Mouse (Mus musculus) limb, embryonic 14.5 days (tissue): ENCODE data around the gene Fam172a. TPM values are rescaled to one million over a fixed set of nuclear protein-coding genes. Genes with fewer than 3 reads are reported as not detected.

ENCODE experiments used
- ATAC-seq: fragments of 200-750 bp; cut with Nextera tagmentation; 2 replicates; pipeline ENCODE4 v1.8.0; 2017; ENCODE audit warnings: low read depth, moderate number of reproducible peaks, moderate TSS enrichment; ENCODE audit not compliant: low FRiP score
- DNase-seq: peaks from one replicate; pipeline ENCODE4 v3.0.0-alpha.2; 2015; ENCODE audit warnings: low spot score
- H3K27ac ChIP-seq: fragments of 300-500 bp; sonication (generic); replicated peaks from 2 replicates; pipeline ENCODE4 v1.5.1; 2014; ENCODE audit warnings: low read depth, mild to moderate bottlenecking, low read length, moderate library complexity, mixed read lengths
- H3K27me3 ChIP-seq: fragments of 300-500 bp; sonication (generic); 2 replicates; pipeline ENCODE4 v1.6.1; 2014; ENCODE audit warnings: low read length, mixed read lengths; ENCODE audit not compliant: control insufficient read depth, insufficient read depth
- H3K36me3 ChIP-seq: fragments of 300-500 bp; sonication (generic); 2 replicates; pipeline ENCODE4 v1.6.1; 2014; ENCODE audit warnings: mild to moderate bottlenecking, low read length, moderate library complexity, mixed read lengths; ENCODE audit not compliant: control insufficient read depth, insufficient read depth
- H3K4me1 ChIP-seq: fragments of 300-500 bp; sonication (generic); 2 replicates; pipeline ENCODE4 v1.6.1; 2014; ENCODE audit warnings: antibody characterized with exemption, low read length, mixed read lengths; ENCODE audit not compliant: control insufficient read depth, insufficient read depth
- H3K4me2 ChIP-seq: fragments of 300-500 bp; sonication (generic); replicated peaks from 2 replicates; pipeline ENCODE4 v1.6.1; 2014; ENCODE audit warnings: low read depth, mild to moderate bottlenecking, low read length, moderate library complexity; ENCODE audit not compliant: severe bottlenecking
- H3K4me3 ChIP-seq: fragments of 300-500 bp; sonication (generic); replicated peaks from 2 replicates; pipeline ENCODE4 v1.5.1; 2014; ENCODE audit warnings: low read length
- H3K9ac ChIP-seq: fragments of 300-500 bp; sonication (generic); 2 replicates; pipeline ENCODE4 v1.6.1; 2014; ENCODE audit warnings: mild to moderate bottlenecking, low read depth, low read length, moderate library complexity; ENCODE audit not compliant: severe bottlenecking
- H3K9me3 ChIP-seq: fragments of 300-500 bp; sonication (generic); 2 replicates; pipeline ENCODE4 v1.6.1; 2016; ENCODE audit warnings: low read length; ENCODE audit not compliant: control insufficient read depth
- POLR2A ChIP-seq: fragments of 200-500 bp; IDR thresholded peaks from 2 replicates; pipeline ENCODE4 v1.8.0; 2012; ENCODE audit warnings: inconsistent platforms, mild to moderate bottlenecking, moderate library complexity, borderline replicate concordance; ENCODE audit not compliant: insufficient read depth, insufficient read length; ENCODE audit errors: extremely low read depth
- WGBS: fragments of 180-500 bp; shearing (Covaris S2); extraction: QIAGEN DNeasy Blood & Tissue Kit; methylation state at CpG from one replicate; pipeline ENCODE4 v1.1.7; 2014; 5-methylcytosine and 5-hydroxymethylcytosine counted together
- polyA plus RNA-seq, 2 experiments: library from polyadenylated mRNA; depleted of rRNA in 1 of 2; stranded (reverse) in 1 of 2; unstranded in 1 of 2; fragments of >200 nt; fragmentation: Nextera tagmentation in 1 of 2; extraction: Ambion mirVana in 1 of 2; gene quantifications; 2 replicates each; pipeline versions ENCODE4 v1.2.1 to v1.2.3; 2012 to 2014

Gene Fam172a
- polyA plus RNA-seq, 2 experiments = 11.5 to 32.2 TPM

- H3K4me2 ChIP-seq = no peak overlapping the region
- DNase-seq (no peak), ATAC-seq (no peak)
- TF ChIP-seq POLR2A = no peak
- no peak overlapping the region for H3K9ac ChIP-seq
- H3K9me3 ChIP-seq = no peaks in the 10 kb centered on the region
- H3K27ac ChIP-seq = no peak overlapping the region
- H3K36me3 ChIP-seq = no peaks in the 10 kb centered on the region
- H3K4me1 ChIP-seq = peaks cover 10% of the 10 kb centered on the region; the same call in 1 of the 2 replicates
- WGBS = 5% methylated on average over 5 of the region's 5 CpGs
- H3K4me3 ChIP-seq = no peak overlapping the region
- peaks cover 100% of the 10 kb centered on the region for H3K27me3 ChIP-seq
These were observed 481.2 kb downstream of the Fam172a start for GRCm38 (mm10) chr13:78183004-78183403.

GRCm38 (mm10) chr13:78183986-78184385 lies 482.2 kb downstream of the Fam172a start:
- H3K4me3 ChIP-seq = no peak overlapping the region
- TF ChIP-seq POLR2A = no peak
- 8% methylated on average over 5 of the region's 5 CpGs for WGBS
- H3K4me2 ChIP-seq = no peak overlapping the region
- no peaks in the 10 kb centered on the region for H3K9me3 ChIP-seq
- DNase-seq = no peak
- no peak overlapping the region for H3K27ac ChIP-seq
- peaks cover 98% of the 10 kb centered on the region for H3K27me3 ChIP-seq
- no peak overlapping the region for H3K9ac ChIP-seq
- no peak for ATAC-seq
- no peaks in the 10 kb centered on the region for H3K36me3 ChIP-seq
- H3K4me1 ChIP-seq = peaks cover 10% of the 10 kb centered on the region; the same call in 1 of the 2 replicates

- Histone ChIP-seq H3K4me3 (no peak overlapping the region), H3K27me3 (peaks cover 96% of the 10 kb centered on the region), H3K9me3 (no peaks in the 10 kb centered on the region), H3K36me3 (no peaks in the 10 kb centered on the region), H3K4me2 (no peak overlapping the region), H3K4me1 (peaks cover 6% of the 10 kb centered on the region; the same call in 1 of the 2 replicates), H3K27ac (no peak overlapping the region), H3K9ac (no peak overlapping the region)
- DNase-seq (no peak), ATAC-seq (no peak)
- no peak for TF ChIP-seq POLR2A
- WGBS = 9% methylated on average over 14 of the region's 14 CpGs
These were observed 483.1 kb downstream of the Fam172a start for GRCm38 (mm10) chr13:78184786-78185466.

DNA sequence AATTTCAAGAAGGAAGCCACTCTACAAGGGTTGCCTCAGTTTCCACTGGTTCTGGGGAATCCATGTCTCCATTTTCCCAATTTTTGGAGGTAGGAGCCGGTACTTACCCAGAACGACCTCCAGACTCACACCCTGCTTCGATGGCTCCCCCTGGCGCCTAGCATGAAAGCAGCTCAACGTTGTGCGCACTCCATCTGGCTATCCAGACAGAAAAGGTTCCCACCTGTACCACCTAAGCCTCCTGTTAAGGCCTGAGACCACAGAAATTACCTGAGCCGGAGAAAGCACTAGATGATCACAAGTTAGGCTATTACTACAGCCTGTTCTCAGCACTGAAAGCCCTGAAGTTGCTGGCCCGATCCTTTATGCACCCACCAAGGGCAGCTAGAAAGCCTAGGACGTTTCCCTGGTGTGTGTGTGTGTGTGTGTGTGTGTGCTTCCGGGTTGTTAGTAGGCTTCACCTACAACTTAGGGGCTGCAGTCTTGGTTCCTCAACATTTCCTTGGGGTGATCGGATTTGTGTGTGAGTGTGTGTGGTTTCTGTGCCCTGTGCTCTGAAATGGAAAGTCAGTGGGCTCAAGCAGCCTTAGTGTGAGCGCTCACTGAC lies 484.6 kb downstream of the Fam172a start:
- Histone ChIP-seq H3K36me3 (no peaks in the 10 kb centered on the region), H3K4me2 (no peak overlapping the region), H3K9me3 (no peaks in the 10 kb centered on the region), H3K27ac (no peak overlapping the region), H3K9ac (no peak overlapping the region), H3K4me3 (no peak overlapping the region), H3K27me3 (peaks cover 96% of the 10 kb centered on the region), H3K4me1 (0 out of 2 replicates have a peak, but pooled peaks cover under 1% of the 10 kb centered on the region)
- no peak for ATAC-seq
- no peak for DNase-seq
- 11% methylated on average over 12 of the region's 12 CpGs for WGBS
- TF ChIP-seq POLR2A = no peak

DNA sequence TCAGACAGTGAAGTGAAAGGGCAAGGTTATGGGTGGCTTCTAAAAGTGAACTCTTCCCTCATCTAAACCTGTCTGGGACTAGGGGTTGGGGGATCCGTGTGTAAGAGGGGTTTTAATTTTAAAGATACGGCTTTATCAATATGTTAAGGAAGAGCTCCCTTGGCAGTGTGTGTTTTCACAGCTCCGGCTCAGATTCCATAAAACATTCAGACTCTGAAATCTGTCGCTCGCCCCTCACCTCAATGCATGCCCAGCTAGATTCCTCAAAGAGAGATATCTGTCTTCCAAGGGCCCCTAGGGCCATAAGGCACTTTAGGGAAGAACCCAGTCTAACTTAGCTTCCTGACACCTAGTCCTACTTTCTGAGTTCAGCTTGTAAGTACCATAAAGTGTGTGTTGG lies 486.0 kb downstream of the Fam172a start:
- no peak for TF ChIP-seq POLR2A

More for the DNA sequence above, 486.0 kb downstream of the Fam172a start:
- no peaks in the 10 kb centered on the region for H3K9me3 ChIP-seq
- peaks cover 96% of the 10 kb centered on the region for H3K27me3 ChIP-seq
- H3K27ac ChIP-seq = no peak overlapping the region
- DNase-seq (no peak), ATAC-seq (no peak)
- 55% methylated on average over 5 of the region's 5 CpGs for WGBS
- H3K9ac ChIP-seq = no peak overlapping the region
- H3K4me3 ChIP-seq = no peak overlapping the region
- H3K4me1 ChIP-seq = no peaks in the 10 kb centered on the region
- no peaks in the 10 kb centered on the region for H3K36me3 ChIP-seq
- no peak overlapping the region for H3K4me2 ChIP-seq
